Mouse (Mus musculus): ENCODE data around the gene Cd163l1.

DNA sequence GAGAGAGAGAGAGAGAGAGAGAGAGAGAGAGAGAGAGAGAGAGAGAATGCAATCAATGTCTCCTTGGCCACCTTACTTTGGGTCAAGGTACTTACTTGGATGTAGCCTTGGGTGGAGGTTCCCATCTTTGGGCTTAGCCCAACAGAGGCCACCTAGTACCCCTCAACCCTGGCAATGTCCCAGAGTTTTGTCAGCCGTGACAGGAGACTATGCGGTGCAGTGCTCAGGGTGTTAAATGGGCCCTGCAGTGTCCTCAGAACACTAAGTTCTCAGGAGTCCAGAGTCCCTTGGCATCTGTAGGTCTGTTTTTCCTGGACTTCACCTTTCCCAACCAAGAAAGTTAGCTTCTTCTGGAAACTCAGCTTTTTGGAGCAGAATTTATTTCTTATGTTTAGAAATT, 38.9 kb upstream of the Cd163l1 start:
- TF ChIP-seq GATA1 (IDR thresholded peaks at IDR 0.05; ENCODE audit: low read length) (no peak), TAL1 (IDR thresholded peaks at IDR 0.05; ENCODE audit: low read length) (no peak)
